Mouse (Mus musculus) cerebellum, adult 2 months (tissue): Measurements from ENCODE around the gene Tnfsf13. TPM values are rescaled to one million over a fixed set of nuclear protein-coding genes. Genes with fewer than 3 reads are reported as not detected.

ENCODE experiments used
- DNase-seq, 2 experiments: peaks; one replicate each; pipeline ENCODE4 v3.0.0; 2021
- H3K27ac ChIP-seq: fragments of 200-500 bp; 2 replicates; pipeline ENCODE4 v1.5.1; 2012; ENCODE audit warnings: low read length, control low read depth, inconsistent platforms; ENCODE audit not compliant: insufficient read depth
- H3K27me3 ChIP-seq: fragments of 200-500 bp; 2 replicates; pipeline ENCODE4 v1.6.1; 2012; ENCODE audit warnings: inconsistent platforms, mild to moderate bottlenecking, low read length, moderate library complexity; ENCODE audit not compliant: control insufficient read depth, insufficient read depth
- H3K4me1 ChIP-seq: fragments of 200-500 bp; 2 replicates; pipeline ENCODE4 v1.6.1; 2011; ENCODE audit warnings: low read length; ENCODE audit not compliant: control insufficient read depth, insufficient read depth
- H3K4me3 ChIP-seq: fragments of 200-500 bp; replicated peaks from 2 replicates; pipeline ENCODE3; 2011; ENCODE audit warnings: mild to moderate bottlenecking, low read depth, low read length, control low read depth; ENCODE audit not compliant: insufficient read depth
- CTCF ChIP-seq: fragments of 200-500 bp; IDR thresholded peaks from 2 replicates; pipeline ENCODE4 v1.5.1; 2011; ENCODE audit warnings: low read depth, mild to moderate bottlenecking, control low read depth, low read length, moderate library complexity, borderline replicate concordance; ENCODE audit not compliant: insufficient read depth
- POLR2A ChIP-seq: fragments of 200-500 bp; IDR thresholded peaks from 2 replicates; pipeline ENCODE4 v1.6.1; 2011; ENCODE audit warnings: low read length, control low read depth, borderline replicate concordance; ENCODE audit not compliant: insufficient read depth
- WGBS: fragments of 180-500 bp; shearing (Covaris S2); methylation state at CpG from one replicate; pipeline ENCODE4 v1.1.7; 2018; 5-methylcytosine and 5-hydroxymethylcytosine counted together
- polyA plus RNA-seq: library from polyadenylated mRNA; depleted of rRNA; stranded (reverse); fragments of >200 nt; gene quantifications from 2 replicates; pipeline ENCODE4 v1.2.3, GENCODE M21; 2012

Tnfsf13 gene
- polyA plus RNA-seq, 1 experiment: 4.8 TPM

- WGBS: 100% methylated on average over 1 of the region's 1 CpGs
- no peak for TF ChIP-seq CTCF
- no peak for TF ChIP-seq POLR2A
- no peaks in the 10 kb centered on the region for H3K27me3 ChIP-seq
- peaks cover 22% of the 10 kb centered on the region for H3K4me1 ChIP-seq
- H3K27ac ChIP-seq: no peak overlapping the region
- DNase-seq: no peak
- H3K4me3 ChIP-seq: no peak overlapping the region
Observed at GRCm38 (mm10) chr11:69689891-69690290, 4.3 kb upstream of the Tnfsf13 start.

GRCm38 (mm10) chr11:69687061-69687460 is 1.5 kb upstream of the Tnfsf13 start:
- WGBS: 60% methylated on average over 5 of the region's 5 CpGs

GRCm38 (mm10) chr11:69686377-69686776 is 793 bp upstream of the Tnfsf13 start:
- DNase-seq: peak; percentile 79 to 83
- WGBS: 2% methylated on average over 4 of the region's 4 CpGs
- TF ChIP-seq POLR2A: no peak
- no peak for TF ChIP-seq CTCF
- Histone ChIP-seq H3K4me1 (peaks cover 36% of the 10 kb centered on the region), H3K27me3 (no peaks in the 10 kb centered on the region), H3K27ac (peak overlapping the region; percentile 100; the same call in 1 of the 2 replicates), H3K4me3 (no peak overlapping the region)

More at GRCm38 (mm10) chr11:69687061-69687460, 1.5 kb upstream of the Tnfsf13 start:
- no peak overlapping the region for H3K4me3 ChIP-seq
- no peaks in the 10 kb centered on the region for H3K27me3 ChIP-seq
- H3K4me1 ChIP-seq: peaks cover 36% of the 10 kb centered on the region
- DNase-seq: peak in 1 of 2 experiments; percentile 11
- TF ChIP-seq POLR2A (no peak), CTCF (no peak)
- peak overlapping the region; percentile 26 for H3K27ac ChIP-seq

GRCm38 (mm10) chr11:69684936-69685335 is 648 bp downstream of the Tnfsf13 start:
- whole genome bisulfite sequencing: 48% methylated on average over 6 of the region's 6 CpGs
- no peaks in the 10 kb centered on the region for H3K27me3 ChIP-seq
- peak overlapping the region; percentile 100 for H3K27ac ChIP-seq
- peak in 1 of 2 experiments; percentile 51 for DNase-seq
- peaks cover 36% of the 10 kb centered on the region for H3K4me1 ChIP-seq
- H3K4me3 ChIP-seq: no peak overlapping the region
- TF ChIP-seq POLR2A: no peak
- TF ChIP-seq CTCF: no peak

GRCm38 (mm10) chr11:69684128-69684745 is 1.3 kb downstream of the Tnfsf13 start:
- H3K4me3 ChIP-seq: no peak overlapping the region
- peak overlapping the region; percentile 12; the same call in 1 of the 2 replicates for H3K27ac ChIP-seq
- peaks cover 36% of the 10 kb centered on the region for H3K4me1 ChIP-seq
- DNase-seq: peak in 1 of 2 experiments; percentile 46
- no peak for TF ChIP-seq CTCF
- TF ChIP-seq POLR2A: no peak
- H3K27me3 ChIP-seq: no peaks in the 10 kb centered on the region
- 62% methylated on average over 12 of the region's 12 CpGs for WGBS

GRCm38 (mm10) chr11:69683576-69683975 is 2.0 kb downstream of the Tnfsf13 start:
- WGBS: 84% methylated on average over 7 of the region's 7 CpGs

GRCm38 (mm10) chr11:69682840-69683533 is 2.6 kb downstream of the Tnfsf13 start:
- peak overlapping the region; percentile 73; the same call in 1 of the 2 replicates for H3K27ac ChIP-seq
- peak; percentile 86 to 93 for DNase-seq
- TF ChIP-seq CTCF: peak; percentile 93
- no peak for TF ChIP-seq POLR2A
- no peak overlapping the region for H3K4me3 ChIP-seq
- no peaks in the 10 kb centered on the region for H3K27me3 ChIP-seq
- H3K4me1 ChIP-seq: peaks cover 36% of the 10 kb centered on the region
- WGBS: 10% methylated on average over 12 of the region's 12 CpGs

More at GRCm38 (mm10) chr11:69683576-69683975, 2.0 kb downstream of the Tnfsf13 start:
- no peak overlapping the region for H3K4me3 ChIP-seq
- no peak overlapping the region for H3K27ac ChIP-seq
- DNase-seq: no peak
- no peak for TF ChIP-seq CTCF
- TF ChIP-seq POLR2A: no peak
- H3K4me1 ChIP-seq: peaks cover 36% of the 10 kb centered on the region
- no peaks in the 10 kb centered on the region for H3K27me3 ChIP-seq

- 15% methylated on average over 24 of the region's 24 CpGs for WGBS
- peaks cover 36% of the 10 kb centered on the region for H3K4me1 ChIP-seq
- H3K27ac ChIP-seq: peak overlapping the region; percentile 56; the same call in 1 of the 2 replicates
- peak in 1 of 2 experiments; percentile 38 for DNase-seq
- TF ChIP-seq POLR2A (no peak), CTCF (no peak)
- peak overlapping the region; percentile 53 for H3K4me3 ChIP-seq
- no peaks in the 10 kb centered on the region for H3K27me3 ChIP-seq
Observed at GRCm38 (mm10) chr11:69682209-69682839, 3.3 kb downstream of the Tnfsf13 start.
